Mouse (Mus musculus) G1E (cell line): ENCODE results near the gene Sh3kbp1.

Experiments
- CTCF ChIP-seq: IDR thresholded peaks from 2 replicates; pipeline ENCODE4 v1.5.1; 2012; ENCODE audit warnings: low read depth, low read length, inconsistent platforms, mixed read lengths
- GATA1 ChIP-seq: IDR thresholded peaks from 2 replicates; pipeline ENCODE4 v1.6.1; 2012; ENCODE audit warnings: borderline replicate concordance, low read length, inconsistent platforms, mixed read lengths
- POLR2AphosphoS5 ChIP-seq: IDR thresholded peaks from 2 replicates; pipeline ENCODE4 v1.6.1; 2012; ENCODE audit warnings: low read depth, low read length, inconsistent platforms; ENCODE audit not compliant: insufficient replicate concordance
- TAL1 ChIP-seq: conservative IDR thresholded peaks from 2 replicates; pipeline ENCODE4 v1.6.1; 2012; ENCODE audit warnings: low read depth, low read length, inconsistent platforms, mixed read lengths

GRCm38 (mm10) chrX:159790516-159790915 lies 163.4 kb downstream of the Sh3kbp1 start:
- no peak for TF ChIP-seq CTCF
- no peak for TF ChIP-seq TAL1
- no peak for TF ChIP-seq GATA1
- no peak for TF ChIP-seq POLR2AphosphoS5
